Mouse (Mus musculus): Measurements from ENCODE around the gene Pepd. TPM values are rescaled to one million over a fixed set of nuclear protein-coding genes. Genes with fewer than 3 reads are reported as not detected.

Gene Pepd
- 100 to 1,000 TPM in 1 of 2 experiments, 10 to 100 TPM in 1; 85.8 to 112 TPM for total RNA-seq (2021)
- long read RNA-seq, experiment 1, transcript Pepd-202 (3 exons, 1,043 nt) = minor isoform, 41 of 265 reads
- long read RNA-seq, experiment 1, transcript Pepd-201 (15 exons, 1,881 nt) = major isoform, 206 of 265 reads
- long read RNA-seq, experiment 1, partial matches to known transcripts = 13 of 265 reads
- long read RNA-seq, experiment 1, other reads (novel, unspliced or antisense) = 4 of 265 reads
- long read RNA-seq, experiment 2, transcript Pepd-201 (15 exons, 1,881 nt) = major isoform, 44 of 67 reads
- long read RNA-seq, experiment 2, transcript Pepd-202 (3 exons, 1,043 nt) = minor isoform, 18 of 67 reads
- long read RNA-seq, experiment 2, partial matches to known transcripts = 3 of 67 reads
- long read RNA-seq, experiment 2, other reads (novel, unspliced or antisense) = 2 of 67 reads

DNA sequence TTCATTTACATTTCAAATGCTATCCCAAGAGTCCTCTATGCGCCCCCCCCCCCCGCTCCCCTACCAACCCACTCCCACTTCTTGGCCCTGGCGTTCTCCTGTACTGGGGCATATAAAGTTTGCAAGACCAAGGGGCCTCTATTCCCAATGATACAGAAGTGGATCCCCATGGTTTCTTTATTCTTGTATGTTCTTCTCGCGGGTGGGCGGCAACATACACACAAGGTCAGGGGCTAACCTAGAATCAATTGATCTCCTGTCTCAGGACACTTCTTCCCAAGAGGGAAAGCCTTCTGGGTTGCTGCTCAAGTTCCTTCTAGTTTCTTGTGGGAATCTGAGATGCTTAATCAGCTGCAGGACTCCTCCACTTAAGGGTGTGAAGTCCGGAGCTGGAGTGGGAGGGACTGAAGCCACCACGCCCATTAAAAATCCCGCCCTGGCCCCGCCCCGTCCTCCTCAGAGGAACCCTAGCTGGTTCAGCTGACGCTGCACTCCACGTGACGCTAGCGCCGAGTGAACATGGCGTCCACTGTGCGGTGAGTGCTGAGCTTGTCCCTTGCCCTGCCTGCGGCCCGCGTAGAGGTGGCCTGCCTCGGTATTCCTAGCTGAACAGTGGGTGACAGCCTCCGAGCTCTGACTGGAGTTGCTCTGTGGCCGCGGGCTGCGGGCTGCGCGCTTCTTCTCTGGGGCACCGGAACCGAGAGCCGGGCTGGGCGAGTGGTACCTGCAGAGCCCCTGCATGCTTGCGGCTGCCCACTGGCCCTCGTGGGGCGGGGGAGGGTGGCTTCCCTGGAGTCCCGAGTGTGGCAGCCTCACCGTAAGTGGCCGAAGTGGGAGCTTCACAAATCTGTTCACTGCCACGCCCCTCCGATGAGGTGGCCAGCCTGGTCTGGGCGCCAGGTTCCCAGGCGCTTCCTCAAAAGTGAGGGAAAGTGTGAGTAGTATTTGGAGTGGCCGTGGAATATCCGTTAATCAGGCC lies at the start of gene Pepd:
TSS of gene Pepd (plus strand) at position 461 of the 979 bp plus-strand sequence.
- peak; percentile 90 to 93 for DNase-seq

GRCm38 (mm10) chr7:34867289-34867688 lies 44.9 kb upstream of the Pepd start:
- no peak for DNase-seq

- DNase-seq = no peak
Observed at GRCm38 (mm10) chr7:34869693-34870092, 42.5 kb upstream of the Pepd start.

- DNase-seq = no peak
Observed at GRCm38 (mm10) chr7:34876787-34877186, 35.4 kb upstream of the Pepd start.

DNA sequence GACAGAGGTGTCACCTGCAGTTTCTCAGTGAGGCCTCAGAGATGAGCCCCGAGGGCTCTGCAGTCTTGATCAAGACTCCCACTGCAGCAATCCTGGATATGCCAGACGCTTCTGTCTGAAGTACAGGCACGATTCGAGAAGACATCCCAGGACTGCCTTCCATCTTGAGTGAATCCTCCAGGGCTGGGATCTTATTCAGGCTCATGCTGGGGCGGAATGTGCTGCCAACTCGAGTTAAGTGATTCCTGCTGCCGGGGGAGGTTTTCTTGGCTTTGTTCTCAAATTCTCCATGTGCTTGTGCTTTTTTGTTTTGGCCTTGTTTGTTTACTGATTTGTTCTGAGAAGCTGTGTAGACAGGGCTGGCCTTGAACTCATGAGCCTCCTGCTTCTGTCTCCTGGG lies 34.4 kb upstream of the Pepd start:
- DNase-seq = no peak

GRCm38 (mm10) chr7:34888441-34888840 lies 23.7 kb upstream of the Pepd start:
- DNase-seq = no peak

- DNase-seq = peak in 1 of 2 experiments; percentile 8
Observed at GRCm38 (mm10) chr7:34888891-34889290, 23.3 kb upstream of the Pepd start.

DNA sequence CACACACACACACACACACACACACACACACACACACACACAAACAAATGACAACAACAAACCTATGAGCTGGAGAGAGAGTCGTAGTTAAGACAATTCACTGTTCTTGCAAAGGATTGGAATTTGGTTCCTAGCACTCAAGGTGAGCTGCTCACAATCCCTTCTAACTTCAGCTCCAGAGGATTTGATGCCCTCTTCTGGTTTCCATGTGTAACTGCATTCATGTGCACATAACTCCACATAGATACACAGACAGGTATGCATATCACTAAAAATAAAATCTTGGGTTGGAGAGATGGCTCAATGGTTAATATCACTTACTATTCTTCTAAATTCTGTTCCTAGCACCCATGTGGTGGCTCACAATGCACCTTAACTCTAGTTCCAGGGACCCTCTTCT lies 19.3 kb upstream of the Pepd start:
- DNase-seq = no peak

GRCm38 (mm10) chr7:34896461-34896860 lies 15.7 kb upstream of the Pepd start:
- no peak for DNase-seq

DNA sequence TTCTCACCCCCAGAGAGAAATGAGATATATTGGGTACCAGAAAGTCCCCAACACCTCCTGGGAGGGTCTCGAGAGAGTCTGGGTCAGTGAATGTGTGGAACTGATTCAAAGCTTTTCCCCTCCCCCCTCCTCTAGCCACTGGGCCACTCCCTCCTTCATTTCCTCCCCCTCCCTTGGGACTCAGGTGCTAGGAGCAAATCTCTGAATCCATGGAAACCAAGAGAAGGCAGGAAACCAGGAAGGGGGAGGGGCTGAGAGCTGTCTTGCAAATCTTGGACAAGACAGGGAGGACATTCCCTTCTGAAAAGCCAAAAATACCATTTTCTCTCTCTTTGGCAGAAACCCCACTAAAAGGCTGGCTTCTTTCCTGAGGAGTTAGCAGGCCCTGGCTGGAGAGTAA lies 15.1 kb upstream of the Pepd start:
- DNase-seq = peak in 1 of 2 experiments; percentile 22

GRCm38 (mm10) chr7:34910096-34911066 lies 1.8 kb upstream of the Pepd start:
- peak in 1 of 2 experiments; percentile 21 for DNase-seq

- no peak for DNase-seq
Observed at GRCm38 (mm10) chr7:34913956-34914355, 1.8 kb downstream of the Pepd start.

DNA sequence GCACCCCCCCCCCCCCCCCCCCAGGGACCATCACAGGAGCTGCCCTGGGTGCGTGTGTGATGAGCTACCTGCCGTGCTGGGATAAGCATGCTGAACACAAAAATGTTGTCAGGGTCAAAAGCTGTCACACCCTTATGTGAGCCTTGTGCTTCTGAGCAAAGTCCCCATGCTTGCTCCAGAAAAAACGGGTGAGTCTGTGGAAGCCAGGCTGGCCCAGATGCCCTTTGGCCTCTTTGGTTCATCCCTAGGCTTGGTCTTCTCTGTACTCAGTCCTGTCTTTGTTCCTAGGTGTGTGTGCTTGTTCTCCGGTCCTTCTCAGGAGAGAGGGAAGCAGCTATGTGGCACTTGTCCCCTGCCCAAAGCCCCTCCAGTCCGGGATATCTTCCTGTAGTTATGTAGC lies 3.4 kb downstream of the Pepd start:
- DNase-seq = no peak

- no peak for DNase-seq
Observed at GRCm38 (mm10) chr7:34917558-34917957, 5.4 kb downstream of the Pepd start.

- no peak for DNase-seq
Observed at GRCm38 (mm10) chr7:34917998-34918397, 5.8 kb downstream of the Pepd start.

DNA sequence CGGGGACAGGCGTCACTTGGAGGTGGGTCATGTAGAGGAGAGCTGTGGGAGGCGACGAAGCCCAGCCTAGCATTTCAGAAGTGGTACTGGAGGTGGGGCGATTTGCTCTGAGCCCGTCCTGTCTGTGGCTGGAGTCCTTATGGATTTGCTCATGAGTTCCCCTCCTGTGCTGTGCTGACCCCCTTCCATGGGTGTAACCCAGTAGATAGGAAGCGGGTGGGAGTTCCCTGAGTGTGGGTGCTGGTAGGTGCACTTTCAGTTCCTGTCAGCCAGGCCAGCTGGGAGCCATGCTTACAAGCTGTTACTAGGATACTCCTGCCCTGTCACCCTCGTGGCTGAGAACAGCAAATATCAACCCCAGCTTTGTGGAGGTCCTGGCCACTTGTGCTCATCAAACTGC lies 6.2 kb downstream of the Pepd start:
- DNase-seq = no peak

- no peak for DNase-seq
Observed at GRCm38 (mm10) chr7:34919054-34919453, 6.9 kb downstream of the Pepd start.

GRCm38 (mm10) chr7:34919809-34920208 lies 7.6 kb downstream of the Pepd start:
- DNase-seq = peak; percentile 37 to 53

DNA sequence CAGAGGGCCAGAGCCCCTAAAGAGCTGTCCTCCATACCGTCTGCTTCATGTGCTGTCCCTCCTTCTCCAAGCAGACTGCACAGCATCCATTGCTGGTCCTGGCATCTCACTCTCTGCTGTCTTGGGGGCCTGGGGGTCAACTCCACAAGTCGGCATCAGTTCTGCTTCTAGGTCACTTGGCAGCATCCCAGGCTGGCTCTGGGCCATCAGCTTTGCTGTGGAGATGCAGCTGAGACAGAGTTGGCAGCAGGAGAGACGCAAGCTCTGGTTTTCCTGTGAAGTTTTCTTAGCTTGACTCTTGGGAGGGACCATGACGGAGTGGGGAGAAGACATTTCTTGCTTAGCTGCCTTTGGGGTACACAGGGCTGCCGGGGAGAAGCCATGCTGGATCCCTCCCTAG lies 13.0 kb downstream of the Pepd start:
- peak; percentile 81 to 84 for DNase-seq

DNA sequence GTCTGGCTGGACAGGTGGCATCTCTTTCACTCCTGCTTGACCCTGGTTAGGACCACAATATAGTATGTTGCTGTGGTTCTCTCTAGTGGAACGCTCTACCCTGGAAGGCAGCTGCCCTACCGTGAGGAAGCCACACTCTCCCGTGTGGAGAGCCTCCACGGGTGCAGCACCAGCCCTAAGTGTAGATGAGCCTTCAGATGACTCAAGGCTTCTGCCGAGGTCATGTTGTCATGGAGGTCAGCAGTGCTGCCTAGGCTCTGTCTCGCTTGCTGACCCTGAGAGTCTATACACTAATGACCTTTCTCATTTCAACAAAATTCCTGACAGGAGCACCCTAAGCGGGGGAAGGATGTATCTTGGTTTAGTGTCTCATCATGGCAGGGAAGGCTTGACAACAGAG lies 13.8 kb downstream of the Pepd start:
- peak; percentile 42 to 44 for DNase-seq

DNA sequence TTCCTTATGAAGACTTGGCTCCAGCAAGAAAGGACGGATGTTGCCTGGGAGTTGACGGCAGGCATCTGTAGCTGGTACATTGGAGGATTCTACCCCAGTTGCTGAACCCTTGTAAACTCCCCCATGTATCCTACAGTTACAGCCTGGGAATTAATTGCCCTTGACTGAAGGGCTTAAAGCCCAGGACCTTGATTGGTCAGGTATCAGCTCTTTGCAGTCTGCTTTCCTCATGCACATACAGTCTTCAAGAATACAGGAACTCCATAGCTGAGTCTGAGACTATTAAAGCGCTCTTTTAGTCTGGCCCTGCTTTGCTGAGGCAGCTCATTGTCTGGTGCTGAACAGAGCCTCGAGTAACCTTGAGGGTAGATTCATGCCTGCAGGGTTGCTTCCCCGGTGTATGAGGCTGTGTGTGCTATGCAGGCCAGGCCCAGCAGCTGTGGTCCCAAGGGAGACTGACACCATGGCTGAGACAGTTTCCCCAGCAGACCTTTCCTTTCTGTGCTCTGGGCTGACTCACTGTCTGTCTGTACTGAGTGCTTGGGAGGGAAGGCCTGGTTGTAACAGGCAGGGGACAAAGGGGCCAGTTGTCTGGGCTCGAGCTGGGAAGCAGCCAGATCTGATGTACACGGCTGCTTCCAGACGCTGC lies 17.6 kb downstream of the Pepd start:
- DNase-seq = peak; percentile 26 to 45

Measured in adrenal gland, postnatal 36 days (tissue).